Mouse (Mus musculus) liver, adult (tissue): Measurements from ENCODE around the gene Ezr.

ENCODE experiments used
- GATA4 ChIP-seq: IDR thresholded peaks from 2 replicates; pipeline ENCODE4 v1.6.1; 2014; ENCODE audit warnings: mild to moderate bottlenecking, low read length; ENCODE audit not compliant: insufficient replicate concordance

Ezr gene

DNA sequence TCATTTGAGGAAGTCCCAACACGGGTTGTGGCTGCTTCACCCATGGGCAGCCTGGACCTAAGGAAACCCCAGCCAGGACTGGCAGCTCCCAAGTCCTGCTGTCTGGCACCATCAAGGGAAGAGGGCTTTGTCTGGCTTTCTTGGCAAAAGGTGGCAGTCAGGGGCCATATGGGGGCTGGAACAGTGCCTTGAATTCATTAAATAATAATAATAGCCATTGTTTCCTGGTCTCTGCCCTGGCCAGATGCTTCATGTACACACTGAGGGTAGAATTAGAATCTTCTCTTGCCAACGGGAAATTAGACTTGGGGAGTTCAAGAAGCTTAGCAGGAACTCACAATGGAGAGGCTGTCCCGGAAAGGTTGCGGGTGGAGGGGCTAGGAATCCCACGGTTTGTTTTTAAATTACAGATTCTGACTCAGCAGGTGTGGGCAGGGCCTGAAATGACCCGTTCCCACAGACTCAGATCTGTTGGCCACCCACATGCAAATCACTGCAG lies 53.3 kb downstream of the Ezr start:
- TF ChIP-seq GATA4 = no peak

- TF ChIP-seq GATA4 = no peak
Measured at GRCm38 (mm10) chr17:6727996-6728610, 54.5 kb downstream of the Ezr start.
